In the genomic region with DNA sequence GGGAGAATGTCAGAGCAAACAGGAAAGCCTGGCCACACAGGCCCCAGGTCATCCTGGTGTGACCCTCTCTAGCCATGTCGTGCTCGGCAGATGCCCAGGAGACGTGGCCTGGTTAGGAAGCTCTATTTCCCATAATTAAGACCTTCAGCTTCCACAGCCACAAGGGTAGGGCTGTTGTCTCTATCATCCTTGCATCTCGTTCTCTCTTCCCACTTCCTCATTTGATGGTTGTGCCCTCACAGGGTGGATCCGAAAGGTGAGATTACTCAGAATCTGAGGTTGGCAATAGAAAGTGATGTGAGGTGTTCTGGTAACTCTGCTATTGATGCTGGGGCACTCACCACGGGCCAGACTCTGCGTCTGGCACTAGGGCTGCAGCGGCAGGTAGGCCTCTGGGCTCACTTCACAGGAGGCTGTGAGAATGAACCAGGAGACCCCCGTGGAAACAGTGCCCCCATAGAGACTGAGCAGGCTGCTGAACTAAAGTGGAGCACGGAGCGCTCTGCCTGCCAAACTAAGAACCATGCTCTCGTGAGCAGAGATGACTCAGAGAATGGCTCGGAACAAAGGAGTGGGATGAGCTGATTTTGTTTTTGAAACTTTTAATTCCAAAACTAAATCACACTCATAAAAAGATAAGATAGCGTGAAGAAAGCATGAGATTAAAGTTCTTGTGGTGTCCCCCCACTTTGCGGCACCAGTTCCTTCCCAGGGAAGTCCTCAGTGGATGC, we compare ENCODE assay signal across 24 mouse cellular contexts.
A peak's percentile ranks its signal among the peaks of the same experiment; 100 is the strongest.
DNase-seq lines count a peak whose midpoint lies in the region; ATAC-seq and TF ChIP-seq lines count a peak whose summit lies in the region.
"Had no signal": no experiment of that assay in that cellular context is flagged by ENCODE, and none has a peak within 500 bp of the region (broad histone marks: within the 10 kb centered on the region; RNA-seq: fewer than 3 reads in every experiment).

No protein-coding gene starts in this region.

- no peak for TF ChIP-seq CTCF in left cerebral cortex, adult 2 months (IDR thresholded peaks at IDR 0.05)
- TF ChIP-seq CTCF in testis, adult 2 months (IDR thresholded peaks at IDR 0.05; ENCODE audit: control insufficient read depth, insufficient read depth, insufficient replicate concordance, low read depth, low read length) = no peak

- no peak overlapping the region for H3K4me3 ChIP-seq in left cerebral cortex, adult 2 months
- H3K4me3 ChIP-seq in testis, adult 2 months (ENCODE audit: control insufficient read depth, low read depth, low read length) = peak overlapping the region; percentile 74
- no peak overlapping the region for H3K4me3 ChIP-seq in neural tube, embryonic 15.5 days (replicated peaks)
- H3K4me3 ChIP-seq: embryonic facial prominence, embryonic 10.5 days; heart, embryonic 15.5 days; hindbrain, embryonic 13.5 days; limb, embryonic 13.5 days; liver, embryonic 12.5 days; megakaryocyte, embryonic 14.5 days; myocyte; neural tube, embryonic 13.5 days had no signal

- WGBS in neural tube, embryonic 15.5 days = 87% methylated on average over 15 of the region's 15 CpGs

- H3K27me3 ChIP-seq in testis, adult 2 months (ENCODE audit: control insufficient read depth, insufficient read depth, low read length) = no peaks in the 10 kb centered on the region
- 0 out of 2 replicates have a peak, but pooled peaks cover 10% of the 10 kb centered on the region for H3K27me3 ChIP-seq in neural tube, embryonic 15.5 days (replicated peaks)

- peaks cover 2% of the 10 kb centered on the region; the same call in 1 of the 2 replicates for H3K4me1 ChIP-seq in testis, adult 2 months (ENCODE audit: control insufficient read depth, insufficient read depth, low read length)
- H3K4me1 ChIP-seq in neural tube, embryonic 15.5 days = peaks cover 15% of the 10 kb centered on the region
- H3K4me1 ChIP-seq: heart, embryonic 15.5 days; liver, embryonic 12.5 days; megakaryocyte, embryonic 14.5 days had no signal

- no peak overlapping the region for H3K27ac ChIP-seq in left cerebral cortex, adult 2 months
- no peak overlapping the region for H3K27ac ChIP-seq in testis, adult 2 months (ENCODE audit: control insufficient read depth, insufficient read depth, low read depth, low read length)
- H3K27ac ChIP-seq in neural tube, embryonic 15.5 days (replicated peaks) = no peak overlapping the region
- H3K27ac ChIP-seq: embryonic facial prominence, embryonic 10.5 days; heart, embryonic 15.5 days; hindbrain, embryonic 13.5 days; limb, embryonic 13.5 days; liver, embryonic 12.5 days; neural tube, embryonic 13.5 days had no signal

- no peak for TF ChIP-seq POLR2A in testis, adult 2 months (IDR thresholded peaks at IDR 0.05; ENCODE audit: control insufficient read depth, low read depth, low read length)

- H3K9ac ChIP-seq in neural tube, embryonic 15.5 days (replicated peaks) = no peak overlapping the region
- H3K9ac ChIP-seq: heart, embryonic 15.5 days; hindbrain, embryonic 13.5 days; limb, embryonic 13.5 days; liver, embryonic 12.5 days; neural tube, embryonic 13.5 days had no signal

- H3K9me3 ChIP-seq in neural tube, embryonic 15.5 days (replicated peaks) = no peaks in the 10 kb centered on the region
- H3K9me3 ChIP-seq: embryonic facial prominence, embryonic 10.5 days; heart, embryonic 15.5 days; hindbrain, embryonic 13.5 days; limb, embryonic 13.5 days; liver, embryonic 12.5 days; megakaryocyte, embryonic 14.5 days; neural tube, embryonic 13.5 days had no signal

- DNase-seq in left cerebral cortex, adult 18-20 months (ENCODE audit: low spot score in 2 of 2) = peak; percentile 9 to 13
- no peak for DNase-seq in left cerebral cortex, adult 2 months (ENCODE audit: extremely low spot score in 1 of 2, low spot score in 2 of 2)
- no peak for DNase-seq in testis, postnatal 14 days (ENCODE audit: low spot score)
- DNase-seq: adrenal gland, adult 8-10 months; cerebellum, adult 9-11 months; heart, postnatal 36 days; kidney, adult 11 months; lung, adult 18-20 months; lung, postnatal 14 days; midbrain, embryonic 14.5 days had no signal

- no peak overlapping the region for H3K4me2 ChIP-seq in neural tube, embryonic 15.5 days
- H3K4me2 ChIP-seq: heart, embryonic 15.5 days; hindbrain, embryonic 13.5 days; limb, embryonic 13.5 days; liver, embryonic 12.5 days; neural tube, embryonic 13.5 days had no signal

- peak; percentile 44; the same call in 1 of the 2 replicates for ATAC-seq in megakaryocyte progenitor cell, adult 5-6 weeks (replicated peaks; ENCODE audit: poor library complexity)
- ATAC-seq in cerebellum, adult (ENCODE audit: insufficient number of reproducible peaks, low FRiP score, low TSS enrichment) = no peak
- ATAC-seq in neural tube, embryonic 15.5 days (ENCODE audit: low FRiP score) = no peak
- ATAC-seq: activated CD4-positive, CD25-positive, alpha-beta regulatory T cell, adult 4 months; forebrain, embryonic 16.5 days; liver, embryonic 12.5 days had no signal

- no peaks in the 10 kb centered on the region for H3K36me3 ChIP-seq in testis, adult 2 months (ENCODE audit: control insufficient read depth, insufficient read depth, low read length)
- no peaks in the 10 kb centered on the region for H3K36me3 ChIP-seq in neural tube, embryonic 15.5 days
- H3K36me3 ChIP-seq: embryonic facial prominence, embryonic 10.5 days; heart, embryonic 15.5 days; hindbrain, embryonic 13.5 days; limb, embryonic 13.5 days; liver, embryonic 12.5 days; neural tube, embryonic 13.5 days had no signal

- intact Hi-C loops in left cerebral cortex, adult 2 months (cut with DNase I) = no loop called here

Comparison
In these comparisons a context has a peak if more than half of its experiments do, and no peak if none do; other contexts are left out.
1. DNase-seq: peak in left cerebral cortex, adult 18-20 months (2 of 2); none in left cerebral cortex, adult 2 months (0 of 2) and testis, postnatal 14 days (single experiment).